ENCODE assay signal across 12 mouse cellular contexts in genomic region chr6:116073610-116074009, GRCm38 (mm10).
A peak's percentile ranks its signal among the peaks of the same experiment; 100 is the strongest.
DNase-seq lines count a peak whose midpoint lies in the region; ATAC-seq and TF ChIP-seq lines count a peak whose summit lies in the region.
"Had no signal": no experiment of that assay in that cellular context is flagged by ENCODE, and none has a peak within 500 bp of the region (broad histone marks: within the 10 kb centered on the region; RNA-seq: fewer than 3 reads in every experiment).

No protein-coding gene starts in this region.

- intact Hi-C loops in heart, adult 2 months (cut with DNase I): loop anchor here (5.0 kb wide), 1 partner anchor 34 kb away; no protein-coding TSS in a partner anchor

- peaks cover 2% of the 10 kb centered on the region for H3K79me2 ChIP-seq in heart, adult 2 months (replicated peaks; ENCODE audit: control insufficient read depth, insufficient read depth, low read length)

- 0 out of 2 replicates have a peak, but pooled peaks have one; percentile 12 for TF ChIP-seq EP300 in heart, adult 2 months (IDR thresholded peaks at IDR 0.05; ENCODE audit: insufficient read depth, low read depth, low read length)

- peaks cover 15% of the 10 kb centered on the region for H3K4me1 ChIP-seq in heart, adult 2 months (ENCODE audit: control insufficient read depth, insufficient read depth, low read length)
- H3K4me1 ChIP-seq in midbrain, embryonic 11.5 days (ENCODE audit: control insufficient read depth, insufficient read depth, low read length): peaks cover 3% of the 10 kb centered on the region; the same call in 1 of the 2 replicates
- H3K4me1 ChIP-seq in midbrain, embryonic 14.5 days (ENCODE audit: control insufficient read depth, insufficient read depth, low read length): peaks cover 18% of the 10 kb centered on the region
- peaks cover 29% of the 10 kb centered on the region for H3K4me1 ChIP-seq in heart, embryonic 16.5 days (ENCODE audit: control insufficient read depth, insufficient read depth, low read length)

- peak overlapping the region; percentile 30; the same call in 1 of the 2 replicates for H3K9ac ChIP-seq in heart, adult 2 months (ENCODE audit: low read depth, low read length)
- no peak overlapping the region for H3K9ac ChIP-seq in midbrain, embryonic 11.5 days (ENCODE audit: low read length)
- H3K9ac ChIP-seq in midbrain, embryonic 14.5 days (replicated peaks; ENCODE audit: low read length): no peak overlapping the region
- no peak overlapping the region for H3K9ac ChIP-seq in heart, embryonic 16.5 days (ENCODE audit: low read length)
- H3K9ac ChIP-seq: forebrain, embryonic 12.5 days; midbrain, embryonic 12.5 days had no signal

- no peak for TF ChIP-seq CTCF in heart, adult 2 months (IDR thresholded peaks at IDR 0.05)

- peaks cover 31% of the 10 kb centered on the region for H3K36me3 ChIP-seq in heart, adult 2 months (ENCODE audit: control insufficient read depth, insufficient read depth, low read length)
- H3K36me3 ChIP-seq in midbrain, embryonic 11.5 days (ENCODE audit: control insufficient read depth, insufficient read depth, low read length): no peaks in the 10 kb centered on the region
- H3K36me3 ChIP-seq in midbrain, embryonic 14.5 days (ENCODE audit: control insufficient read depth, insufficient read depth, low read length): no peaks in the 10 kb centered on the region
- no peaks in the 10 kb centered on the region for H3K36me3 ChIP-seq in heart, embryonic 16.5 days (ENCODE audit: control insufficient read depth, insufficient read depth)
- H3K36me3 ChIP-seq: forebrain, embryonic 12.5 days; midbrain, embryonic 12.5 days had no signal

- no peak overlapping the region for H3K4me2 ChIP-seq in midbrain, embryonic 11.5 days
- H3K4me2 ChIP-seq in midbrain, embryonic 14.5 days (ENCODE audit: low read length): no peak overlapping the region
- no peak overlapping the region; the same call in 1 of the 2 replicates for H3K4me2 ChIP-seq in heart, embryonic 16.5 days (ENCODE audit: low read depth, low read length)
- H3K4me2 ChIP-seq: forebrain, embryonic 12.5 days; liver, embryonic 11.5 days; midbrain, embryonic 12.5 days had no signal

- no peaks in the 10 kb centered on the region for H3K9me3 ChIP-seq in midbrain, embryonic 11.5 days (ENCODE audit: control insufficient read depth, low read length)
- no peaks in the 10 kb centered on the region for H3K9me3 ChIP-seq in midbrain, embryonic 14.5 days (ENCODE audit: control insufficient read depth, low read length)
- no peaks in the 10 kb centered on the region for H3K9me3 ChIP-seq in heart, embryonic 16.5 days (replicated peaks; ENCODE audit: control insufficient read depth, low read length)
- H3K9me3 ChIP-seq: forebrain, embryonic 12.5 days; midbrain, embryonic 12.5 days had no signal

- 53% methylated on average over 4 of the region's 4 CpGs for WGBS in heart, adult 2 months
- 86% methylated on average over 4 of the region's 4 CpGs for WGBS in midbrain, embryonic 11.5 days
- 78% methylated on average over 4 of the region's 4 CpGs for WGBS in midbrain, embryonic 14.5 days
- 53% methylated on average over 4 of the region's 4 CpGs for WGBS in heart, embryonic 16.5 days

- peak in 1 of 2 experiments; percentile 27 for DNase-seq in heart, adult 2 months
- DNase-seq in heart, adult 8-10 months (ENCODE audit: low spot score): no peak
- DNase-seq in midbrain, embryonic 11.5 days (ENCODE audit: low spot score, missing footprints): peak; percentile 49
- no peak for DNase-seq in midbrain, embryonic 14.5 days
- DNase-seq in spleen, postnatal 4 days (ENCODE audit: low spot score in 2 of 2): no peak
- no peak for DNase-seq in cerebellum, adult 11 months
- DNase-seq: B cell, adult 2 months; layer of hippocampus, postnatal 36 days had no signal

- no peak for ATAC-seq in midbrain, embryonic 11.5 days (ENCODE audit: low FRiP score)
- ATAC-seq in midbrain, embryonic 14.5 days (ENCODE audit: low FRiP score, low TSS enrichment): no peak
- 0 out of 2 replicates have a peak, but pooled peaks have one; percentile 29 for ATAC-seq in heart, embryonic 16.5 days (replicated peaks; ENCODE audit: extremely low read depth, insufficient read depth, low FRiP score)

- no peak overlapping the region for H3K4me3 ChIP-seq in heart, adult 2 months
- H3K4me3 ChIP-seq in midbrain, embryonic 11.5 days (ENCODE audit: low read depth, low read length): no peak overlapping the region
- no peak overlapping the region for H3K4me3 ChIP-seq in midbrain, embryonic 14.5 days (replicated peaks; ENCODE audit: low read depth, low read length)
- H3K4me3 ChIP-seq in heart, embryonic 16.5 days (ENCODE audit: low read length): no peak overlapping the region
- H3K4me3 ChIP-seq: forebrain, embryonic 12.5 days; midbrain, embryonic 12.5 days had no signal

- no peaks in the 10 kb centered on the region for H3K27me3 ChIP-seq in heart, adult 2 months (ENCODE audit: control insufficient read depth, insufficient read depth, low read length)
- H3K27me3 ChIP-seq in midbrain, embryonic 11.5 days (ENCODE audit: control insufficient read depth, insufficient read depth, low read length): no peaks in the 10 kb centered on the region
- no peaks in the 10 kb centered on the region for H3K27me3 ChIP-seq in midbrain, embryonic 14.5 days (ENCODE audit: control insufficient read depth, insufficient read depth, low read length)
- no peaks in the 10 kb centered on the region for H3K27me3 ChIP-seq in heart, embryonic 16.5 days (ENCODE audit: control insufficient read depth, insufficient read depth, low read length)
- H3K27me3 ChIP-seq: forebrain, embryonic 12.5 days; midbrain, embryonic 12.5 days had no signal

- no peak for TF ChIP-seq POLR2A in heart, adult 2 months (IDR thresholded peaks at IDR 0.05; ENCODE audit: insufficient read depth, low read depth, low read length)

- H3K27ac ChIP-seq in heart, adult 2 months: peak overlapping the region; percentile 88
- no peak overlapping the region for H3K27ac ChIP-seq in midbrain, embryonic 11.5 days (ENCODE audit: low read depth, low read length)
- no peak overlapping the region for H3K27ac ChIP-seq in midbrain, embryonic 14.5 days (replicated peaks; ENCODE audit: low read depth, low read length)
- peak overlapping the region; percentile 91 for H3K27ac ChIP-seq in heart, embryonic 16.5 days (ENCODE audit: low read length)
- H3K27ac ChIP-seq: forebrain, embryonic 12.5 days; midbrain, embryonic 12.5 days had no signal

Comparison
In these comparisons a context has a peak if more than half of its experiments do, and no peak if none do; other contexts are left out.
1. H3K27ac ChIP-seq: peak in heart, adult 2 months (single experiment) and heart, embryonic 16.5 days (single experiment); none in midbrain, embryonic 11.5 days (single experiment) and midbrain, embryonic 14.5 days (single experiment).